Mouse (Mus musculus): ENCODE data around the gene C5ar2.
"Not testable (repeated sequence)": the region's sequence is repeated elsewhere in the genome, so short reads cannot be mapped to it uniquely, and the experiment has no call there.

The C5ar2 gene

GRCm38 (mm10) chr7:16257830-16258229 lies 13.9 kb upstream of the C5ar2 start:
- in situ Hi-C loops (cut with MseI, MboI) = no loop called here

- in situ Hi-C loops (cut with MseI, MboI) = not testable (repeated sequence)
These were observed 12.0 kb upstream of the C5ar2 start for GRCm38 (mm10) chr7:16255963-16256362.

DNA sequence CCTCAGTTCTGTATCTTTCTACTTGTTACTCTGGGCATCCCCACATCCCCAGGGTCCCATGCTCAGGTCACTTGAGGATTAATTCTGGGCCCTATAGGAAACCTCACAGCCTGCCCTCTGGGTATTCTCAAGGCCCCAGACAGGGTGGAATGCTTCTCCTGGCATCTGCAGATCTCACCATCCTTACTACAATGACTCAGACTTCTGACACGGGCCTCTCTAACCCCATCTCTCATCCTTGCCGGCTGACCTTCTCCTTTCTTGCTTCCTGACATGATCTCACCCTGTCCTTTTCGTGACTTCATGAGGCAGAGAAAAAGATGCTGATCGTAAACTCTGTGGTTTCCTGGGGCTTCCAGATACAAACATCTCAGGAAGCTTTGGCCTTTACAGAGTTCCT lies 10.2 kb upstream of the C5ar2 start:
- in situ Hi-C loops (cut with MseI, MboI) = no loop called here

- in situ Hi-C loops (cut with MseI, MboI) = no loop called here
These were observed 6.7 kb upstream of the C5ar2 start for GRCm38 (mm10) chr7:16250687-16251086.

DNA sequence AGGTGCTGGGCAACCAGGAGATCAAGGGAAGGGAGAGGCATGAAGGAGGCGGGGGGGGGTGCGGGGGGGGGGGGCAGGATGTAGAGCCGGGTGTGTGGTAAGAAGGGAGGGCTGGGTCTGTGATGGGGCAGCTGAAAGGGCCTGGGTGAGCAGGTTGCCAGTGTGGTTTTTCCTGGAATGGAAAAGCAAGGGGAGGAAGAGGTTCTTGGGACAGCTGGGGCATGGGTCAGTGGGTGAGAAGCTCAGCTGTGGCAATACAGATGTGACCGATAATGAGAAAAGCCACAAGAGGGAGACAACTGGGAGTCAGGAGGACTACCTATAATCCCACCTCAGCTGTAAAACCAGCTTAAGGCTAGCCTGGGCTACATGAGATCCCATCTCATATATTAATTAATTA lies 2.0 kb upstream of the C5ar2 start:
- in situ Hi-C loops (cut with MseI, MboI) = no loop called here

DNA sequence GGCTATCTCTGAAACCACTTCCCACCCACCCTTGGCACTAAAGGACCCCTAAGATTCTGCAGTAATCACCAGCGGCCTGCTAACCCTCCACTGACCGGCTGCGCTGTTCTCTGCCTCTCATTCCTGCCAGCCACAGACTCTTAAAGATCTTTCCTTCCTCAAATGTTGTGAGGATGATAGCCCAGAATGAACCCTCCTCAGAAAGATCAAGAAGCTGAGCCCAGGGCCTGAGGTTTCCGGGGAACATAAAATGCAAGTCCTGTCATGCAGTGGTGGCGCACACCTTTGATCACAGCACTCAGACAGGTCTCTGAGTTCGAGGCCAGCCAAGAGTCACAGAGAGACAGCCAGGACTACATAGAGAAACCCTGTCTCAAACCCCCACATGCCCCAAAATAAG lies 1.8 kb downstream of the C5ar2 start:
- in situ Hi-C loops (cut with MseI, MboI) = no loop called here

- in situ Hi-C loops (cut with MseI, MboI) = no loop called here
These were observed 2.2 kb downstream of the C5ar2 start for GRCm38 (mm10) chr7:16241787-16242186.

DNA sequence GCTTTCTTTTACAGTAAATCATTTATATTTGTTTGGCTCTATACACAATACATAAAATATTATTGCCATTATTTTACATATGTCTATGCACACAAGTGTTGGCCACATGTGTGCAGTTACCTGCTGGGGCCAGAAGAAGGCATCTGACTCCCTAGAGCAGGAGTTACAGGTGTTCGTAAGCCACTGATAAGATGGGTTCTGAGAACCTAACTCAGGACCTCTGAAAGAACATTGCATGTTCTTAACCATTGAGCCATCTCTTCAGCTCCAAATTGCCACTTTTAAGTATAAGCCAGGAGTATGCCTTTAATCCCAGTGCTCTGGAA lies 3.0 kb downstream of the C5ar2 start:
- in situ Hi-C loops (cut with MseI, MboI) = no loop called here

- in situ Hi-C loops (cut with MseI, MboI) = no loop called here
These were observed 3.5 kb downstream of the C5ar2 start for GRCm38 (mm10) chr7:16240281-16240977.

DNA sequence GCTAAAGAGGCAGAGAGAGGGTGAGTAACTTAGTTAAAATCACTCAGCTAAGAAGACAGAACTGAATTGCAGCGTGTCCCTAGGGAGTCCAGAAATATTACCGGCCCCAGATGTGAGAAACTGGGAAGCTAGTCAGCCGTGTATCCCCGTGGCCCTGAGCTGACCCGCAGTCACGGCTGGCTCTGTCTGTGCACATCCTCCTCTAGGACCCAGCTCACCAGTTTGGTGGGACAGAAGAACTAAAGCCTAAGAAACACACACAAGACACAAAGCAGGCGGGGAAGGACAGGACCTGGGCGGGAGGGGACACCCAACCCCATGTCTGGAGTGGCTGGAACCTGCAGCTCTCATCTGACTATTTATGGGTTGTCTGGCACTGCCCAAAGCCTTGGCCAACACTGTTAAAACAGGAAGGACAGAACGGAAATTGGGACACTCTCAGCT lies 4.4 kb downstream of the C5ar2 start:
- in situ Hi-C loops (cut with MseI, MboI) = no loop called here

DNA sequence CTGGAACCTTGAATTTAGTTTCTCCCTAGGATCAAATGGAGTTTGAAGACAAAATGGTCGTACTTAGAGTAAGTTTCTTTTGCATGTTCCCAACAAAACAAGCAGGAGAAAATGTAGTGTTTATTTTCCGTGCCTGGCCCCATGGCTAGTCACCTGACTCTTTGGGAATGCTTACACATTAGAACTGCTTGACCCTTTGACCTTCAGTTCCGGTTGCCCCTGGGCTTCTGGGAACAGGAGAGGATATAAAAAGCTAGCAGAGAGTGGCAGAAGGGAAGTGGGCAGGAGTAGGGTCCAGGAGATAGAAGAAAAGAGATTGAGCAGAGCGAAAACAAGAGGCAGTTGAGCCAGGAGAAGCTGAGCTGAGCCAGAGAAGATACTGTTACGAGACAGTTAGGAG lies 14.1 kb downstream of the C5ar2 start:
- in situ Hi-C loops (cut with MseI, MboI) = no loop called here

DNA sequence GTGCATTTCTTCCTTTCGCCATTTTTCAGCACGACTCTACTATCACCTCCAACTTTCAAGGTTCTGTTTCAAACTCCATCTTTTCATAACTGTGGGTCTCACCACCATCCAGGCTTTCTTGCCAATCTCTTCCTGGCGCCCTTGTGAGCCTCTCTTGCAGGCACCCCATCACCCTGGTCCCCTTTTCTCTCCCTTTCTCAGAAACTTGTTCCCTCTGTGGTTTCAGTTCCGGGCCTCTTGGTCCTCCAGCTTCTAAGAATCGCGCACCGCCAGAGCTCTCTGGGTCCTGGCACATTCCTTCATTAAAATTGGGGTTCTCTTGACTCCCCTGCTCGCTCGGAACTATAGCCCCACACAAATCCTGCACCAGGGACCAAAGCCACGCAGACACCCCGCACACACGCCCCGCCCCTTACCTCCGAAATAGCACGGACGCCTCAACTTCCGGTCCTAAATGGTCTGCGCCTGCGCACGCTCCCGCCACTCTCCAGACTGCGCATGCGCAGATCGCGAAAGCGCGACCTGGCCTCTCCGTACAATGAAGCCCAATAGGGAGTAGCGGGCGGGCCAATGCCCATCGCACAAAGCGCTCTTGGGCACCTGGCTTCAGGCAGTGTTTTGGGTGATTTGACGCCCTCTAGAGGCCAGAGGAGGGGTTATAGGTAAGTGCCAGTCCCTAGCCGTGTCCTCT lies 22.2 kb downstream of the C5ar2 start, which contains the start of gene Dhx34:
Gene Dhx34 (minus strand): TSS at position 456 of the 691 bp plus-strand sequence.
- in situ Hi-C loops (cut with MseI, MboI) = loop anchor here in 1 of 2 experiments (5.0 kb wide), 1 partner anchor 51 kb away; the partner anchor contains the start of gene Inafm1

DNA sequence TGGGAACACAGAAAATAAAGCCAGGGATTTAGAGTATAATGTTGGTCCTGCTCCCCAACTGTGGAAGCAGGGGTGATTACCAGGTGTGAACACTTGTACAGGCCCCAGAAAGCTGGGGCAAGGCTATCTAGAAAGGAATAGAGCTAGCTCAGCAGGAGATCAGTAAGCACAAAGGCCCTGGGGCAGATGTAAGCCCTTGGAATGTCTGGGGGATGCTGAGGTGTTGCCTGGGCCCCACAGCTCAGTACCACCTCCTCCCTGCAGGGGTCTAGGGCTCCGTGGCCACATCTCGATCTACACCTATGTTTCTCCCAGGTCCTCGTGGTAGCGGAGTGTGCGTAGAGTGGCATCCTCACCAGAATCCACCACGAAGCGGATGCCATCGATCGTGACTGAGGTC lies 30.0 kb downstream of the C5ar2 start:
- in situ Hi-C loops (cut with MseI, MboI) = no loop called here

DNA sequence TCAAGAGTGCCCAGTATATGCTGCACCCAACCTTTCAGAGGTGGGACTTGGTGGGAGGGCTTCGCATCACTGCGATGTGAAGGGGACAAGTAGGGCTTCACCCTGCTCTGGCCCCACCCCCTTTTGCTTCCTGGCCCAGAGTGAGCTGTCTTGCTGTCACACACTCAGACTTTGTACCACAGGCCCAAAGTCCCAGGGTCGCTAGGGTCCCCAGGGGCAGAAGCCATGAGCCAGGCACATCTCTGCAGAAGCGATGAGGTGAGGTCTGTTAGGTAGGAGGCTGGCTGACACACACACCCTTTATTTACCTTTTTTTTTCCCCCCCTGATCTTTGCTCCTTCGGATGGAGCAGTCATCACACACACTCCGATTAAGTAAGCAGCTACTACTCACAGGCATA lies 30.8 kb downstream of the C5ar2 start:
- in situ Hi-C loops (cut with MseI, MboI) = no loop called here

DNA sequence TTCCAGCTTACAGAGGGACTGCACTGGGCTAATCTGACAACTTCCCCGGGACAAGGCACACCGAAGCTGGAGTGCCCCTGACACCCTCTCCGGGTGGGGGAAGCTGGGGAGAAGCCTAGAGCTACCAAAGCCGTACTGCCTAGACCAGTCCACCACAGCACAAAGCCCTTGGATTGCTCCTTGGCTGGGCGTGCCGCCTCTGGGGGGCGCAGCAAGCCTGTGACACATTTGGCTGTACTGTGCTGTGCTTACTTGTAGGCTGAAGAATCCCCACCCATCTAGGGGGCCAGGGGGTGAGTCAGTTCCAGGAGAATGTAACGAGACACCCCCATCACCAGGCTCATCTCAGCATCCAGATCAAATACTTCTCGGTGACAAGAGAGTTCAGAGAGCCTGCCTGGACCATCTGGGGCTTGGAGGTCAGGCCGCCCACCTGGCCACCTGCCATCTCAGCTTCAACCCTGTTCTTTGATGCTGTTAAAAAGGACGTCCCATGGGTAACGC lies 33.0 kb downstream of the C5ar2 start:
- in situ Hi-C loops (cut with MseI, MboI) = no loop called here

- in situ Hi-C loops (cut with MseI, MboI) = no loop called here
These were observed 34.9 kb downstream of the C5ar2 start for GRCm38 (mm10) chr7:16208781-16209665.

DNA sequence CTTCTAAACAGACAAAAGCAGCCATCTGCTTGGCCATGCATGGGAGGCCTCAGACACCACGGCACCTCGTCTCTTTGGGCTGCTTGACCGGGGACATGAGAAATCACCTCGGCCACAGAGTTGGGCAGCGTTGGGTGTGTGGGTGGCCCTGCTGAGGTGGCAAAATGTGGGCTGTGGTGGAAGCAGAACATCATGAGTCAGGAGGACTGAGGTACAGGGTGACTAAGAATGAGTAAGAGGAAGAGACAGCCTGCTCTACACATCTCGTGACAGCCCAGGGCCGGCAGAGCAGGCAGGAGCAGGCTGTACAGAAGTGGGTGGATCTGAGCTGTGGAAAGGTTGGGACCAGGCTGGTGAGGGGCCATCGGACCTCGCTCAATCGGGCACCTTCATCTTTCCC lies 36.5 kb downstream of the C5ar2 start:
- in situ Hi-C loops (cut with MseI, MboI) = no loop called here

DNA sequence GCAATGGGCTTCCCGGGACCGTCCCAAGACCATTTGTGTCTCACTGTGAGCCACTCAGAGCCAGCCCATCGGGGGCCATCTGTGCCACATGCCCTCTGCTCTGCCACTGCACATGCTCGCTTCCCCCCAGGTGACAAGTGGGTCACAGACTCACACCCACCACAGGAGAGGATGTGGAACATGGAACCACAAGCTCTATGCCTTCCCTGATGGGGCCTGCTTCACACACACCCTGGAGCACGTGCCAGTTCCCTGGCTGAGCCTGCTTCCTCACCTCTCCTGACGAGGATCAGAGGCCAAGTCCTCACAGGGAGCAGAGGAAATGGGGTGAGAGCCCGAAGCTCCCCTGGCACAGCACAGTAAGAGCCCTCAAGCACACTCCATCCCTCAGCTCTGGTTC lies 36.9 kb downstream of the C5ar2 start:
- in situ Hi-C loops (cut with MseI, MboI) = no loop called here

DNA sequence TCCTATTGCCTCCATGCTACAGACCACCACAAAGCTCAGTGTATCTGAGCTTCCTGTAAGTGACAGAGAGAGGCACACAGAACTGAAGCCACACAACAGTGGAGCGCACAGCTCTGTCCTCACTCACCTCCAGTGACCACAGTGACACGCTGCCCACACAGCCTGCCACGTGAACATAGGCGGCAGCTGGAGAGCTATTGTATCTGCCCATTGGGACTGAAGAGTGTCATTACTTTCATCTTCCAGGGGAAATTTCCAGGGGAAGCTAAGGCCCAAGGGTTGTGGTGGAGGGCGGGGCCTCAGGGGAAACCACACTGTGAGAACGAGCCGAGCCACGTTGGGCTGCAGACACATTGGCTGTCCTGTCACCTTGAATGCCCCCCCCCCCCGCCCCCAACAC lies 39.2 kb downstream of the C5ar2 start:
- in situ Hi-C loops (cut with MseI, MboI) = no loop called here

- in situ Hi-C loops (cut with MseI, MboI) = no loop called here
These were observed 40.5 kb downstream of the C5ar2 start for GRCm38 (mm10) chr7:16203505-16203903.

- in situ Hi-C loops (cut with MseI, MboI) = no loop called here
These were observed 41.0 kb downstream of the C5ar2 start for GRCm38 (mm10) chr7:16202756-16203504.

Data from mouse trophoblast stem cell (cell line).